In genomic region chr13:54389971-54390564, GRCm38 (mm10) we compare ENCODE assay signal across 9 mouse cellular contexts. TPM values are rescaled to one million over a fixed set of nuclear protein-coding genes. Genes with fewer than 3 reads are reported as not detected.
DNase-seq lines count a peak whose midpoint lies in the region; TF ChIP-seq lines count a peak whose summit lies in the region.
"Had no signal": no experiment of that assay in that cellular context is flagged by ENCODE, and none has a peak within 500 bp of the region (broad histone marks: within the 10 kb centered on the region; RNA-seq: fewer than 3 reads in every experiment).

No protein-coding gene starts in this region.

- no peak for TF ChIP-seq CTCF in left cerebral cortex, adult 2 months (IDR thresholded peaks at IDR 0.05)

- H3K4me3 ChIP-seq in left cerebral cortex, adult 2 months: no peak overlapping the region
- H3K4me3 ChIP-seq: myocyte had no signal

- intact Hi-C loops in left cerebral cortex, postnatal 10 days (cut with DNase I): no loop called here
- intact Hi-C loops in left cerebral cortex, adult 2 months (cut with DNase I): loop anchor here (5.0 kb wide), 1 partner anchor 57 kb away; no protein-coding TSS in a partner anchor

- H3K27ac ChIP-seq in left cerebral cortex, adult 2 months: no peak overlapping the region

- peak; percentile 63 to 65 for DNase-seq in left cerebral cortex, postnatal 10 days (ENCODE audit: extremely low spot score in 1 of 2, low spot score in 2 of 2)
- DNase-seq in left cerebral cortex, adult 2 months (ENCODE audit: extremely low spot score in 1 of 2, low spot score in 2 of 2): no peak
- DNase-seq in adrenal gland, postnatal 14 days: peak; percentile 27
- peak; percentile 69 for DNase-seq in cerebellum, adult 9-10 months
- DNase-seq in kidney, postnatal 25 days: peak; percentile 46 to 67
- no peak for DNase-seq in frontal cortex, postnatal 36 days (ENCODE audit: low spot score in 2 of 2)
- DNase-seq in thymus, adult 18-20 months: no peak
- DNase-seq in left cerebral cortex, adult 11 months (ENCODE audit: low spot score): no peak

RNA-seq across cellular contexts. Expression of gene Cplx2, which starts 18.9 kb away (rescaled TPM):
- 100 to 1,000 TPM; 641 to 656 TPM for total RNA-seq in left cerebral cortex, postnatal 10 days (2021)
- total RNA-seq in left cerebral cortex, adult 2 months (2021): 100 to 1,000 TPM; 798 to 848 TPM
- total RNA-seq in adrenal gland, postnatal 14 days (2021): 29.2 and 35.4 TPM in 2 replicates

Comparison
In these comparisons a context has a peak if more than half of its experiments do, and no peak if none do; other contexts are left out.
1. DNase-seq: peak in left cerebral cortex, postnatal 10 days (2 of 2), adrenal gland, postnatal 14 days (single experiment), cerebellum, adult 9-10 months (single experiment) and kidney, postnatal 25 days (2 of 2); none in left cerebral cortex, adult 2 months (0 of 2), frontal cortex, postnatal 36 days (0 of 2), thymus, adult 18-20 months (0 of 2) and left cerebral cortex, adult 11 months (single experiment).
2. RNA of gene Cplx2, which starts 18.9 kb away (total RNA-seq): 798 to 848 TPM in left cerebral cortex, adult 2 months and 641 to 656 TPM in left cerebral cortex, postnatal 10 days; 29.2 to 35.4 TPM in adrenal gland, postnatal 14 days; every median in the first group is over 10 times any median in the second.